Mouse (Mus musculus) CD4-positive, CD25-positive, alpha-beta regulatory T cell, adult 2 months (primary cell): Measurements from ENCODE around the gene Tcp1.
"Not testable (repeated sequence)": the region's sequence is repeated elsewhere in the genome, so short reads cannot be mapped to it uniquely, and the experiment has no call there.

Source experiments
- DNase-seq: peaks from one replicate; pipeline ENCODE4 v3.0.0-alpha.2; 2012; ENCODE audit warnings: low read depth, low spot score

The Tcp1 gene

GRCm38 (mm10) chr17:12915488-12915880 lies at the start of gene Tcp1:
Gene Tcp1 (plus strand): TSS chr17:12915701.
- no peak for DNase-seq

- DNase-seq: no peak
Measured at GRCm38 (mm10) chr17:12866853-12867252, 48.6 kb upstream of the Tcp1 start.

GRCm38 (mm10) chr17:12868043-12868442 lies 47.5 kb upstream of the Tcp1 start, which contains the start of gene Mas1:
Gene Mas1 (minus strand): TSS chr17:12868143.
- DNase-seq: no peak

- DNase-seq: no peak
Measured at GRCm38 (mm10) chr17:12868640-12869039, 46.9 kb upstream of the Tcp1 start.

GRCm38 (mm10) chr17:12872275-12873028 lies 43.0 kb upstream of the Tcp1 start:
- no peak for DNase-seq

GRCm38 (mm10) chr17:12875734-12876133 lies 39.8 kb upstream of the Tcp1 start, which contains the start of gene Mrgprh:
Gene Mrgprh (plus strand): TSS chr17:12876034.
- DNase-seq: no peak

- peak; percentile 89 for DNase-seq
Measured at GRCm38 (mm10) chr17:12880178-12880577, 35.3 kb upstream of the Tcp1 start.

GRCm38 (mm10) chr17:12881216-12881615 lies 34.3 kb upstream of the Tcp1 start:
- no peak for DNase-seq

- peak; percentile 81 for DNase-seq
Measured at GRCm38 (mm10) chr17:12886620-12887019, 28.9 kb upstream of the Tcp1 start.

- no peak for DNase-seq
Measured at GRCm38 (mm10) chr17:12887021-12887775, 28.3 kb upstream of the Tcp1 start.

GRCm38 (mm10) chr17:12891054-12891453 lies 24.4 kb upstream of the Tcp1 start:
- DNase-seq: no peak

- no peak for DNase-seq
Measured at GRCm38 (mm10) chr17:12892033-12892432, 23.5 kb upstream of the Tcp1 start.

- no peak for DNase-seq
Measured at GRCm38 (mm10) chr17:12897674-12898073, 17.8 kb upstream of the Tcp1 start.

GRCm38 (mm10) chr17:12898607-12899006 lies 16.9 kb upstream of the Tcp1 start:
- not testable (repeated sequence) for DNase-seq

GRCm38 (mm10) chr17:12902291-12902690 lies 13.2 kb upstream of the Tcp1 start:
- DNase-seq: no peak

GRCm38 (mm10) chr17:12903372-12904333 lies 11.8 kb upstream of the Tcp1 start:
- DNase-seq: no peak

GRCm38 (mm10) chr17:12904349-12904748 lies 11.2 kb upstream of the Tcp1 start:
- DNase-seq: no peak

GRCm38 (mm10) chr17:12905810-12906209 lies 9.7 kb upstream of the Tcp1 start:
- no peak for DNase-seq

- DNase-seq: no peak
Measured at GRCm38 (mm10) chr17:12906436-12906835, 9.1 kb upstream of the Tcp1 start.

- DNase-seq: no peak
Measured at GRCm38 (mm10) chr17:12909361-12910280, 5.9 kb upstream of the Tcp1 start, which contains the start of gene Pnldc1. Gene Pnldc1 (minus strand): TSS chr17:12910230.
